Mouse (Mus musculus) R1 (cell line): ENCODE data around the gene Os9.

Experiments
- DNase-seq: peaks from one replicate; pipeline ENCODE4 v3.0.0-alpha.2; 2018; ENCODE audit warnings: low read depth, low spot score

Gene Os9

GRCm38 (mm10) chr10:127115068-127115467, 5.9 kb downstream of the Os9 start:
- peak; percentile 74 for DNase-seq

DNA sequence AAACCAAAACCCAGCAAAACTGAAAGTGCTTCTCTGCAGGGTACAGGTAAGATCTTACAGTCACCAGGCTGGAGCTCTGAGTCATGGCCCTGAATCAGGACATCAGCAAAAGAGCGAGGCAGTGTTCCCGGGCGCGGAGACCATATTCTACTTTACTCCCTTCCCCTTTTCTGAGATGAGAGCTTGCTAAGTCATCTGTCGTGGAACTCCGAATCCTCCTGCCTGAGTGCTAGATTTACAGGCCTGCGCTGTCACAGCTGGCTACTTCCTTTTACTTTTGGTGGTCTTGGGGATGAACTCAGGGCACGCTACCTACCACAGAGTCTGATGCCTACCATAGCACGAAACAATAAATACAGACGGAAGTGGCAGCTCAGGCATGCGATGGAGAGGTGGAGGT, 6.5 kb downstream of the Os9 start:
- no peak for DNase-seq

GRCm38 (mm10) chr10:127111001-127111887, 9.7 kb downstream of the Os9 start:
- DNase-seq: no peak

DNA sequence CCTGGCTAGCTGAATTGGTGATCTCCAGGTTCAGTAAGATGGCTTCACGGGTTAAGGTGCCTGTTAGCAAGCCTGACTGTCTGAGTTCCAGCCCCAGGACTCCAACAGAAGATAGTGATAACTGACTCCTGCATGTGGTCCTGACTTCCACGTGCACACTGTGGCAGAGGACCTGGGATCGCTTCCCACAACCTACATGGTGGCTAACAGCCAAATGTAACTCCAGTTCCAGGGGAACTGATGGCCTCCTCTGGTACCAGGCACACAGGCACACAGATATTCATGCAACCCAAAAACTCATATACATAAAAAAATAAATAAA, 12.7 kb downstream of the Os9 start:
- DNase-seq: no peak

GRCm38 (mm10) chr10:127107563-127108261, 13.2 kb downstream of the Os9 start:
- DNase-seq: no peak

DNA sequence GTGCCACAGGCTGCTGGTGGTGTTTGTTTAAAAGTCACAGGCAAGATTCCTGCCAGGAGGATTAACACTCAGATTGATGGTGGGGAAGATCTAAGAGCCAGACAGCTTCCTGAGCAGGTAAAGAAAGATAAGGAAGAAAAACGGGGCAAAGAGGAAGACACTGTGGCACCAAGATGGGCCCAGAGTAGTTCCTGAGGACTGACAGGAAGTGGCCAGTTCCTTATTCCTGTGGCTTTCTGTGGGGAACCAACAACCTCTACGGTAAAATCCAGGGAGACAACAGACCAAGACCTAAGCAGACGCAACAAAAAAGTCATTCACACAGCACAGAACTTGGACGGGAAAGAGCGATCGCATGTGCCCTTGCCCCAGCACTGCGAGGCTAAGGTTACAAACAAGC, 17.3 kb downstream of the Os9 start:
- no peak for DNase-seq

- DNase-seq: no peak
Observed at GRCm38 (mm10) chr10:127101151-127101550, 19.8 kb downstream of the Os9 start.

- no peak for DNase-seq
Observed at GRCm38 (mm10) chr10:127100414-127100813, 20.5 kb downstream of the Os9 start.

DNA sequence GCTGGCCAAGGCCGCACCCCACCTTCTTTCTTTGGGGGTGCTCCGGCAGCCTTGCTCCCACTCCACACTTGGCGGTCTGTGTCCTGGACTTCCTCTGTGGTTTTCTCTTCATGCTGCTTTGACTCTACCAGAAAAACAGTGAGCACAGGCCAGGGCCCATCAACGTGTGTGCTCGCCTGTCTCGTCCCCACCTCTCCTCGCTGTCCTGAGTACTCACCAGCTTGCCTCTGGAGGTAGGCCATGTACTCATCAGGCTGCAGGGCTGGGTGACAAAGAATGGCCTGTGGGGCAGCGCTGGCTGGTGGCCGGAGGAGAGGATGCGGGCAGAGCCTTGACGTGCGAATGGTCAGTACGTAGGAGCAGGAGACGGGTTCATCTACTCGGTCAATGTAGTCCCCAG, 21.1 kb downstream of the Os9 start:
- DNase-seq: no peak

DNA sequence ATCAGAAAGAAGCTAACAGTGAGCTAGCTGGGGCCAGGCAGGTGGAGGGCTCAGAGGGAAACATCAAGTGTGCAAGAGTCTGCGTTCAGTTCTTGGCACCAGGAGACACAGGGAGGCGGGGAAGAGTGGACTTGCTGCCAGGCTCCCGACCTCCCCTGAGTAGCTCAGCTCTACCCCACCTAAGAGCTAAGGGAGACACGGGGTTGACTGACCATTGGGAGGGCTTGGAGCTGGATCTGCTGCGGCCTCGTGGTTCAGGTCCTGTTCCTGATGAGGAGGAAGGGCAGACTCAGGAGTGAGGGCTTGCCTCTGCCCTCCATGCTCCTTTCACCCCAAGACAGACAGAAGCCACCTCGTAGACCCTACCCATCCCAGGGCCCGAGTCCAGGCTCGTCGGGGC, 21.7 kb downstream of the Os9 start:
- DNase-seq: no peak

- DNase-seq: no peak
Observed at GRCm38 (mm10) chr10:127098514-127098913, 22.4 kb downstream of the Os9 start.

DNA sequence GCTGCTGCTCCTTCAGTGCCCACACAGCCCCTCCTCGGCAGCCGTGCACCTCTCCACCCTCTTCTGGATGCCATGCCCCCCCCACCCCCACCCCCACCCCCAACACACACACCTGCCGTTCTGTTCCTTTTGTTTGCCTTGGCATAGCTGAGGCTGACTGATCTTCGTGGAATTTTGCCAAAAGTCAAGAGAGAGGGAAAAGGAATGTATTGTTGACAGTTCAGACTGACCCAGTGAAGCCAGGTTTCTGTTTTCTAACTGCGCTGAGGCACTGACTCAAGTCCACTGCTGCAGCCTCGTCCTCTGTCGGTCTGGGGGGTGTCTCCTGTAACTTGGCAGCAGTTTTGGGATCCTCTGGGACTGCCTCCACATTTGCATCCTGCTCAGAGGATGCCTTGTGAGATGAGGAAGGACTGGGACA, 26.5 kb downstream of the Os9 start:
- DNase-seq: no peak

DNA sequence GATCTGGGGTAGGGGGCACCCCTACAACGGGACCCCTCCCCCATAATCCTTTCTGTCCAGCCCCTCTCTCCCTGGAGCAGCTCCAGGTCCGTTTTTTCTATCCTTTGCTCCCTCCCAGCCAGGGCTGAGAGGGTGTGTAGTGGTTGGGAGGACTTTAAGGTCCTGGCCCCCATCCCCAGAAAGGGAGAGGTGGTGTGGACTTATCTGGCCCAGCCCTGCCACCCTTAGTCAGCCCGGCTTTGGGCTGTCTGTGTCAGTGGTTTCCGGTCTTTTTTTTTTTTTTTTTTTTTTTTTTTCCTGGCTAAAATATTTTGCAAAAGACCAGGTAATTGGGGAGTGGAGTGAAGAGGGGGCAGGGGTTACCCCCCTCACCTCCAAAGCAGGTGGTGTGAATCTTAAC, 28.2 kb downstream of the Os9 start:
- DNase-seq: no peak

DNA sequence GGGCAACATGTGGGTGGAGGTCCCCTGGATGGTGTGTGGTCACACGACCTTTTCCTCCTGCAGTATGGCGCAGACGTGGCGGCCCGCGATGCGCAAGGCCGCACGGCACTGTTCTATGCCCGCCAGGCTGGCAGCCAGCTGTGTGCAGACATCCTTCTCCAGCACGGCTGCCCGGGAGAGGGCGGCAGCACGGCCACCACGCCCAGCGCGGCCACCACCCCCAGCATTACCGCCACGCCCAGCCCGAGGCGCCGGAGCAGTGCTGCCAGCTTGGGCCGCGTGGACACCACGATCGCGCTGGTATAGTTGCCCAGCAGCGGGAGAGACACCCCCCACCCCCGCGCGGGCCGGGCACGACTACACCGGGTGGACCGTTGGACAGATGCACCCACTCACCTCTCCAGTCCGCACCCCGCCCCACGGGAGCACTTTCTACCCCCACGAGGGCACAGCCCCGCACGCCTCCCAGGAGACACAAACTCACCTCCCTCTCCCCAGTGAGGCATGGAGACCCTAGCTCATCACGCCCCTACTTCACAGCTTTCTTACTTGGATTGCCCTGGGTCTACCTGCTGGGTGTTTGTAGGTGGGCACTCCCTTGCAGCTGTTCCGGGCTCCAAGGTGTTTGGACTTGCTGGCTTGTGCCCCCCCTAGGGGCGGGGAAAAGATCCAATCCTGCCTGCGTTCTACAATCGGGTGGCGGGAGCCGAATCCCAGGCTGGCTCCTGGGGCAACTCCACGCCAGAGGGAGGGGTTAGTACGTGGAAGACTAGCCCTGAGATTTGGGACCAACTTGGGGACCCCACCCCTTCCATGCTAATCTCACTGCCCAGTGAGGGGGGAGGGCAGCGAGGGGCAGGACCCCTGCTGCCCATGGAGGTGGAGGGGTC, 29.2 kb downstream of the Os9 start:
- no peak for DNase-seq

DNA sequence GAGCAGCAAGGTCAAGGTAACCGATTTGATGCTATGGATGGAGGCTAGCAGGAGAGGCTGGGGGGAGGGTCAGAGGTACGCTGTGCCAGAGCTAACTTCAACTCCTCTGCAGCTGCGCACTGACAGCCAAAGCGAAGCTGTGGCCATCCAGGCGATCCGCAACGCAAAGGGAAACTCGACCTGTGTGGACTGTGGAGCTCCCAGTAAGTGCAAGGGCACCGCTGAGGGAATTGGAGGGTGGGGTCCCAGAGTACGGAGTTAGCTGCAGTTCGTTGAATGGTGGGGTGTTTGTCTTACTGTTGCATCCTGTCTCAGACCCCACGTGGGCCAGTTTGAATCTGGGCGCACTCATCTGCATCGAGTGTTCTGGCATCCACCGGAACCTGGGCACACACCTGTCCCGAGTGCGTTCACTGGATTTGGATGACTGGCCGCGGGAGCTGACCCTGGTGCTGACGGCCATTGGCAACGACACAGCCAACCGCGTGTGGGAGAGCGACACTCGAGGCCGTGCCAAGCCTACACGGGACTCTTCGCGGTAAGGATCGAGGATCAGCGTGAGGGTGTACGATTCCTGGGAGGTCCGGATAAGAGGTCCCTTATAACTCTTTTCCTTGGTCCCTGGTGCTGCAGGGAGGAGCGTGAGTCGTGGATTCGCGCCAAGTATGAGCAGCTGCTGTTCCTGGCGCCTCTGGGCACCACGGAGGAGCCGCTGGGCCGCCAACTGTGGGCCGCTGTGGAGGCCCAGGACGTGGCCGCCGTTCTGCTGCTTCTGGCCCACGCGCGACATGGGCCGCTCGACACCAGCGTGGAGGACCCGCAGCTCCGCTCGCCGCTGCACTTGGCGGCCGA, 30.1 kb downstream of the Os9 start:
- DNase-seq: peak; percentile 68

DNA sequence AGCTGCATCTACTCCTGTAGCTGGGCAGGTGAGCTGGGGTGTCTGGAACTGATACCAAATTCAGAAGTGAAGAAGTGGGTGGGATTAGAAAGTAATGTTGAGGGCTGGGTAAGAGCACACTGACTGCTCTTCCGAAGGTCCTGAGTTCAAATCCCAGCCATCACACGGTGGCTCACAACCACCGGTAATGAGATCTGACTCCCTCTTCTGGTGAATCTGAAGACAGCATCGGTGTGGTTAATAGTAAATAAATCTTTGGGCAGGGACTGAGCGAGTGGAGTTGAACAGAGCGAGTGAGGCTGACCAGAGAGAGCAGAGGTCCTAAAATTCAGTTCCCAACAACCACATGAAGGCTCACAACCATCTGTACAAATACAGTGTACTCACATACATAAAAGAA, 35.3 kb downstream of the Os9 start:
- DNase-seq: no peak

GRCm38 (mm10) chr10:127085052-127085451, 35.9 kb downstream of the Os9 start:
- no peak for DNase-seq

DNA sequence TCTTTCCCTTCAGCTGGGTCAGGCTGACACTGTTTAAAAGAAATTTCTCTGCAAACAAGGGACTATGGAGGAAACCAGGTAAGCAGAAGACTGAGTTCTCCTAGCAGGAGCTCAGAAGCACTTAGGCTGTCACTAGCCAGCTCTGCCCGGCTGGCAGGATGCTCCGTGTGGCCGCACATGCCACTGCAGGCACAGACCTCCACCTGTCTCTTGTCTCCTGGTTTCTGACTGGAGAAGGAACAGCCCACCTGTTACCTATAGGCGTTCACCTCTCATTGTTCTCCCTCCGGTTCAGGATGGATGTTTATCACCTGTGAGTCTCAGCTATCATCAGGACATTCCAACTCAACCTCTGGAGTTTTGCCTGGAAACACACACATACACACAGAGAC, 37.0 kb downstream of the Os9 start:
- no peak for DNase-seq

DNA sequence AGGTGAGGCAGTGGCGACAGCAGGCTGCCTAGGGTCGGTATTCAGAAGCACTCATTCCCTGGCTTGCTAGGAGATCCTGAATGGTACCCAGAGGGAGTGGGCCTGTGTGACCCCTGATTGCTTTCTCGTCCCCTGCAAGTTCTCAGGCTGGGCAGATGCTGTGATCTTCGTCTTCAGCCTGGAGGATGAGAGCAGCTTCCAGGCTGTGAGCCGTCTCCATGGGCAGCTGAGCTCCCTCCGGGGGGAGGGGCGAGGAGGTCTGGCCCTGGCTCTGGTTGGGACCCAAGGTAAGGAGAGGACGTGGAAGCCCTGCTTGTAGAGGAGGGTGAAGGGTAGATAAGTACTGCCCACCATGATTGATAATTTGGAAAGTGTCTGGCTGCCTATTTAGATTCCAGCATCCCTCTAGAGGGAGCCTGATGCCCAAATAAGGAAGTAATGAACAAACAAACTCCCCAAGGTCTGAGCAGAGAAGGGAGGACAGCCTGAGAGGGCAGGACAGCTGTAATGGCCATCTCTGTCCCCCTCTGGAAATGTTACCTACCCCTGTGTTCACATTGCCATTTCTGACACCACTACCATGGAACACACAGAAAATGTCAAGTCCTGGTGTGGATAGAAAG, 37.5 kb downstream of the Os9 start:
- no peak for DNase-seq

- DNase-seq: no peak
Observed at GRCm38 (mm10) chr10:127081996-127082620, 38.8 kb downstream of the Os9 start.
